Mouse (Mus musculus): Measurements from ENCODE around the gene Chn2.
A peak's percentile ranks its signal among the peaks of the same experiment; 100 is the strongest.

Gene Chn2

GRCm38 (mm10) chr6:54039357-54039804 lies at the start of gene Chn2:
Gene Chn2 (plus strand): TSS chr6:54039554.
- peak in 1 of 2 experiments; percentile 37 for DNase-seq (ENCODE audit: low spot score in 2 of 2)

GRCm38 (mm10) chr6:53992386-53992785 lies 47.0 kb upstream of the Chn2 start:
- DNase-seq (ENCODE audit: low spot score in 2 of 2), result no peak

GRCm38 (mm10) chr6:53995519-53995918 lies 43.8 kb upstream of the Chn2 start:
- no peak for DNase-seq (ENCODE audit: low spot score in 2 of 2)

GRCm38 (mm10) chr6:53996226-53996955 lies 43.0 kb upstream of the Chn2 start:
- DNase-seq (ENCODE audit: low spot score in 2 of 2), result no peak

- no peak for DNase-seq (ENCODE audit: low spot score in 2 of 2)
Observed at GRCm38 (mm10) chr6:54005302-54005701, 34.1 kb upstream of the Chn2 start.

- no peak for DNase-seq (ENCODE audit: low spot score in 2 of 2)
Observed at GRCm38 (mm10) chr6:54008448-54009120, 30.8 kb upstream of the Chn2 start.

- no peak for DNase-seq (ENCODE audit: low spot score in 2 of 2)
Observed at GRCm38 (mm10) chr6:54009293-54009692, 30.1 kb upstream of the Chn2 start.

GRCm38 (mm10) chr6:54010362-54010761 lies 29.0 kb upstream of the Chn2 start:
- DNase-seq (ENCODE audit: low spot score in 2 of 2), result no peak

- no peak for DNase-seq (ENCODE audit: low spot score in 2 of 2)
Observed at GRCm38 (mm10) chr6:54012163-54012562, 27.2 kb upstream of the Chn2 start.

GRCm38 (mm10) chr6:54018038-54018437 lies 21.3 kb upstream of the Chn2 start:
- no peak for DNase-seq (ENCODE audit: low spot score in 2 of 2)

- no peak for DNase-seq (ENCODE audit: low spot score in 2 of 2)
Observed at GRCm38 (mm10) chr6:54018861-54019260, 20.5 kb upstream of the Chn2 start.

GRCm38 (mm10) chr6:54021123-54021789 lies 18.1 kb upstream of the Chn2 start:
- DNase-seq (ENCODE audit: low spot score in 2 of 2), result no peak

- DNase-seq (ENCODE audit: low spot score in 2 of 2), result no peak
Observed at GRCm38 (mm10) chr6:54023846-54024245, 15.5 kb upstream of the Chn2 start.

GRCm38 (mm10) chr6:54028706-54029105 lies 10.6 kb upstream of the Chn2 start:
- no peak for DNase-seq (ENCODE audit: low spot score in 2 of 2)

- no peak for DNase-seq (ENCODE audit: low spot score in 2 of 2)
Observed at GRCm38 (mm10) chr6:54030351-54030750, 9.0 kb upstream of the Chn2 start.

GRCm38 (mm10) chr6:54030776-54031175 lies 8.6 kb upstream of the Chn2 start:
- DNase-seq (ENCODE audit: low spot score in 2 of 2), result no peak

- DNase-seq (ENCODE audit: low spot score in 2 of 2), result peak; percentile 59 to 64
Observed at GRCm38 (mm10) chr6:54034471-54034870, 4.9 kb upstream of the Chn2 start.

- DNase-seq (ENCODE audit: low spot score in 2 of 2), result no peak
Observed at GRCm38 (mm10) chr6:54035548-54035947, 3.8 kb upstream of the Chn2 start.

GRCm38 (mm10) chr6:54038866-54039265 lies 488 bp upstream of the Chn2 start:
- no peak for DNase-seq (ENCODE audit: low spot score in 2 of 2)

- peak; percentile 32 to 67 for DNase-seq (ENCODE audit: low spot score in 2 of 2)
Observed at GRCm38 (mm10) chr6:54039805-54040447, 572 bp downstream of the Chn2 start.

- DNase-seq (ENCODE audit: low spot score in 2 of 2), result no peak
Observed at GRCm38 (mm10) chr6:54040448-54040844, 1.1 kb downstream of the Chn2 start.

- DNase-seq (ENCODE audit: low spot score in 2 of 2), result no peak
Observed at GRCm38 (mm10) chr6:54041386-54042043, 2.2 kb downstream of the Chn2 start.
